Mouse (Mus musculus) heart, postnatal 10 days (tissue): ENCODE measurements around the gene Med12l. TPM values are rescaled to one million over a fixed set of nuclear protein-coding genes. Genes with fewer than 3 reads are reported as not detected.
"Not testable (repeated sequence)": the region's sequence is repeated elsewhere in the genome, so short reads cannot be mapped to it uniquely, and the experiment has no call there.

Source experiments
- DNase-seq, 2 experiments: peaks; one replicate each; pipeline ENCODE4 v3.0.0; 2021
- intact Hi-C: fragments of 180-260 bp; cut with DNase I; formaldehyde crosslinking; loops from one replicate; pipeline ENCODE4 v1.15.1; 2025
- total RNA-seq, 2 experiments: library from RNA; stranded (reverse); gene quantifications; 2 replicates each; pipeline ENCODE4 v1.2.3; 2021

Med12l gene
- total RNA-seq, 2 experiments from 2014 or later, result 9.4 to 10.1 TPM

GRCm38 (mm10) chr3:59133189-59133588, 127.6 kb downstream of the Med12l start:
- intact Hi-C loops, result no loop called here
- DNase-seq, result no peak

DNA sequence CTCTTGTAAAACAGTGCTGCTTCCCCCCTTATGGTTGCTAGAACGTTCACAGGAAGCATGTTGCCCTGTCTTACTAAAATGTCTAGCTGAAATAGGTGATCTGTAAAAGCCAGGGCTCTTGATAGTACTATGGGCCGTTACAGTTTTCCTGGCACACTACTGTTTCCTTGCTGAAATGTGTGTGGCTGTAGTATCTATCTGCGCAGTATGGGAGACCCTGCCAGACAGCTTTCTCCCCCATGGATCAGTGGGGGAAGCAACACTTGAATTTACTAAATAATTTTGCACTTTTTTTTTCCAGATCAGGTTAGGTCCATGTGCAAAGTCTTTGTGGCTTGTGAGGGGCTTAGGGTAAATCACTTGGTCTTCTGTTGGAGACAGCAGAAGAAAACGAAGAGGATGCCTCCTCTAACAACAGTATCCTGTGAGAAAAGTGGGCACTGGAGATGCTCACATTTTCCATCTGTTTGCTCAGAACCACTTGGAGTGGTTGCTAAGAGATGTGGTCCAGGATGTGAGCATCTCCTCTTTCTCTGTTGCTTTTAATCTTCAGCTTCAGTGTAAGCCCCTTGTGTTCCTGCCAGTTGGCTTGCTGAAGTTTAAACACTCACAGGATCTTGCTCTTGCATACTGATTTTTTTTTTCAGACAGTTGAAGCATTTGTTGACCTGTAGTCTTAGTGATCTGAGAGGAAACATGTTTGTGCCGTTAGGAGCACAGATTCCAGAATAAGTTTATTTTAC, 130.5 kb downstream of the Med12l start:
- intact Hi-C loops, result no loop called here
- no peak for DNase-seq

DNA sequence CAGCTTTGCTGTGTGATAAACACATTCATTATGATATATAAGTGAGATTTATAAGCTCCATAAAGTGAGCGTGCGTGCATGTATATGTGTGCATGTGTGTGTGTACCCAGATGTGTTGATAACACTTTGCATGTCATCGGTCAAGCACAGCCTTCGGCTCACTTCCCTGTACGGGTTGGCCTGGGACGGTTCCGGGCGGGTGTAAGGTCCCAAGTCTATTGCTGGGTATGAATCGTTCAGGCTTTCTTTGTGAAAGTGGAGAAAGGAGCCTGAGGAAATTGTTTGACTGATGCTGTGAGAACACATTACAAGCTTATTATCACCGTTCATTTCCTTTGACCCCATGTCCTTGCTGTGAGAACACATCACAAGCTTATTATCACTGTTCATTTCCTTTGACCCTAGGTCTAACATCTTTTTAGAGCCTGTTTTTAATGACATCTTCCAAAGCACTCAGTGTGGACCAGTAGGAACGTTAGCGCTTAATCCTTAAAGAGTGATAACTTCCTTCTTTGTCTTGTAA, 133.4 kb downstream of the Med12l start:
- intact Hi-C loops, result no loop called here
- no peak for DNase-seq

- no peak for DNase-seq
- intact Hi-C loops, result no loop called here
Measured at GRCm38 (mm10) chr3:59139651-59140051, 134.0 kb downstream of the Med12l start.

GRCm38 (mm10) chr3:59140115-59140514, 134.5 kb downstream of the Med12l start:
- intact Hi-C loops, result no loop called here
- no peak for DNase-seq

DNA sequence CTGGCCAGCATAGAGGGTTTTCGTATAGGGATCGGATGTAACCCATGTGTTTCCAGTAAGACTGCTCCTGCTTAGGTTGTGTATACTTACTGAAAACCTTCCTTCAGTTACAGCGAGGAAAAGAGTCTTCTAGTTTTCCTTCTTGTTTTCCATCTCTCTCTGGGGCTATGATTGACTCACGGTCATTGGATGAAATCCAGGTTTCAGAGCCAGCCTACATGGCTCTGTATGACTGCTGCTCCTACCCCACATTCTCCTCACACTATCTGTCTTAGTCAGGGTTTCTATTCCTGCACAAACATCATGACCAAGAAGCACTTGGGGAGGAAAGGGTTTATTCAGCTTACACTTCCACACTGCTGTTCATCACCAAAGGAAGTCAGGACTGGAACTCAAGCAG, 135.3 kb downstream of the Med12l start:
- DNase-seq, intact Hi-C loops: not testable (repeated sequence)

DNA sequence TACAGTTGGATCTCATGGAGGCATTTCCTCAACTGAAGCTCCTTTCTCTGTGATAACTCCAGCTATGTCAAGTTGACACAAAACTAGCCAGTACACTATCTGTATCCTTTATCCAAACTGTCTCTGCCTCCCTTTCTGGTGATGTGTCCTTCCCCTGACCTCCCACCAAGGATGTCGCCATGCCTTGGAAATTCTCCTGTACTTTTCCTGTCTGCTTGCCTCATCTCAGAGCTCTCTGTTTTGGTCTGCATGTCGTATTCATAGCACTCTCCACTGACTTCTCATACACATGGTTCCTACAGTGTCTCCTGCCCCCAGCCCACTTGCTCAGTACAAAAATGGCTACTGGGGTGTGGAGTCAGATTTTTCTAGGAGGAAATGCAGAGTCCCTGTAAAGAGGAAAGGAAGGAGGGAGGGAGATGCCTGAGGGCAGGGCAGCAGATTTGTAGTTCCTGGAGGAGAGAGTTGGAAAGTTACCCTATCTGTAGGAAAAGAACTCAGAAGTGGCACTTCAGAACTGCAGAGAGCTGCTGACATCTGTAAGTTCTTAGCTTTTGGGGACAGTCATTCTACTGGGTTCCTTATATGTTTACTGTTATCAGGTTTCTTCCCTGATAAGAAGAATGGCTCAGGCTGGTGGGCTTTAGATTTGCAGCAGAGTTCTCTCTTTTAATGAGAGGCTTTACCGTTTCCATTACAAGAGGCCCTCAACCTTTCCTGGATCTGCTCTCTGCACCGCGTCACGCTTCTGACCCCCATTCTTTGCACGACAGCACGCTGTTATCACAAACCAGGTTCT, 136.1 kb downstream of the Med12l start:
- DNase-seq, result no peak
- intact Hi-C loops, result no loop called here

GRCm38 (mm10) chr3:59145194-59145593, 139.6 kb downstream of the Med12l start:
- DNase-seq, result no peak
- intact Hi-C loops, result no loop called here

- intact Hi-C loops, result no loop called here
- no peak for DNase-seq
Measured at GRCm38 (mm10) chr3:59149646-59150045, 144.0 kb downstream of the Med12l start.

DNA sequence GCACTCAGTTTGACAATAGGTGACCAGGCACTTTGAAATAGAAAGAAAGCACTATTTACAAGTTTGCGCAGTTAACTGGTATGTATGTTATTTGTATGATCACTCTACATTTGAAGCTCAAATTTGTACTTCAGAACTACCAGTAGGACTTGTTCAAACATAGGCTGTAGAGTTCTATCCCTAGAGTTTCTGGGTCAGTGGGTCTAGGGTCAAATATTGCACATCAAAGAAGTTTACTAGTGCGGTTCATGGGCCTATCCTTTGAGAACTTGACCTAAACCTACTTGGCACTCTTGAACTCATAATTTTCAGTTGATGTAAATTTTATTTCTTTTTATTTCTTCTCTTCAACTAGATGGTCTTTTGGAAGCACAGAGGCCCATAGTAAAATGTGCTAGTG, 145.0 kb downstream of the Med12l start:
- no peak for DNase-seq
- intact Hi-C loops, result no loop called here

DNA sequence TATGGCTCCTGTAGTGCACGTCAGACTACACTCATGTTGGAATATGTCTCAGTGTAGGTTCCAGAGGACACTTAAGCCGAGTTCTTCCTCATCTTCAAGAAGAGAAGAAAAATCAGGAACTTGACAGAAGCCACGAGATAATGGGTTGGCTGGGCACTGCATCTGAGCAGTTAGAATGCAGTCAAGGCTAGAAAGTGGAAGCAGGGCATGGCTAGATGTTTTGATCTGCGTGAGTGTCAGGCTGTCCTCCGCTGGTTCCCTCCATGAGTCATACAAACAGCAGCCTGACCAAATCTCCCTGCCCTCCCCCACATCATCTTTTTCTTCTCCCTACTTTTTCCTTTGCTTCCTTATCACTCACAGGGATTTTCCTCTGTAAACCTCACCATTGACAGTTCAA, 147.8 kb downstream of the Med12l start, which contains the start of gene P2ry14:
TSS of gene P2ry14 (minus strand) at position 195 of the 400 bp plus-strand sequence.
- DNase-seq, result no peak
- intact Hi-C loops, result no loop called here

DNA sequence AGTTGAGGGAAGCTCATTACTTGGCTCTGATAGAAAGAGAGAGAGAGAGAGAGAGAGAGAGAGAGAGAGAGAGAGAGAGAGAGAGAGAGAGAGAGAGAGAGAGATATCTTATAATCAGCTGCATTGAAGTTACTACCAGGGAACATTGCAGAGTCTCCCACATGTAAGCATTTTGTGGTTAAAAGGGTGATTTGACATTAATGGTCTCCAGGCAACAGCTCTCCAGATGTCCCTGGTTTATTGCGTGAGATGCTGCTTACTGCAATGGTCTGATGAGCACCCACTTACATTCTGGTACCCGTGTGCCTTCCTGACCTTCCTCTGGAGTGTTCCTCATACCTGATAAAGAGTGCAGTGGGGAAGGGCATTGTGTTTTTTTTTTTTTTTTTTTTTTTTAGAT, 149.3 kb downstream of the Med12l start:
- no peak for DNase-seq
- intact Hi-C loops, result no loop called here

- intact Hi-C loops, result no loop called here
- DNase-seq, result no peak
Measured at GRCm38 (mm10) chr3:59155404-59155803, 149.8 kb downstream of the Med12l start.

DNA sequence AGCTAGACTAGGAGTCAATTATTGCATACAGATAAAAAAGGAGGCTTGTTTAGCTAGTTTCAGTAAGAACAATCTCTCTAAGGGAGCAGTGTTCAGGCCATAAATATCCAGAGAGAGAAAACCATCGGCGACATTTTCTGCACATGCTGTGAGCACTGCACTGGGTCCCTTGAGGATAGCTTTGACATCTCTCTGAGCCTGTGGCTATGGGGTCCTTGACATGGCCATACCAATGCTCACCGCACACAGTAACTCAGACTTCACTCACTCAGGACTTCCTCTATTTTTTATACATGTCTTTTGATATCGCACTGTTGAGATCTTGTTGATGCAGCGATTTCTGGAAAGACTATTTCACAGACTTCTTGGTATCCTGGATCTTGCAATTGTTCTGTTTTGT, 151.4 kb downstream of the Med12l start:
- DNase-seq, result no peak
- intact Hi-C loops, result no loop called here

DNA sequence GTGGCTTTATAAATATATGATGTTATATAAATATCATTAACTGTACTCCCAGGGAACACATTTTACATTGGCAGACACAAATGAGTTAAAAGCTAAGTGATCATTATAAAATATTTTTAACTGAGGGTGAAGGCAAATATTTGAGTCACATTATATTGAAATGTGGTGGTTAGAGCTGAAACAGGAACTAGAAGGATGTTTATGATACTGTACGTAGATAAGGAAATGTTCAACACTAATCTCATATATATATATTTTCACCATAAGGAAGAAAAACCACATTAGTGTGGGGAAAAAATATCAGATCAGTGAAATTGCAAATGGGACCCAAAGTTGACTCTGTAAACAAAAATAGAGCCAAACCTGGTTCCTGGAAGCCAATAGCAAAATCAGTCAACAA, 154.8 kb downstream of the Med12l start:
- DNase-seq, result no peak
- intact Hi-C loops, result no loop called here

- DNase-seq, result no peak
- intact Hi-C loops, result loop anchor here (5.0 kb wide), 1 partner anchor 85 kb away; no protein-coding TSS in a partner anchor
Measured at GRCm38 (mm10) chr3:59167417-59168054, 161.9 kb downstream of the Med12l start.

DNA sequence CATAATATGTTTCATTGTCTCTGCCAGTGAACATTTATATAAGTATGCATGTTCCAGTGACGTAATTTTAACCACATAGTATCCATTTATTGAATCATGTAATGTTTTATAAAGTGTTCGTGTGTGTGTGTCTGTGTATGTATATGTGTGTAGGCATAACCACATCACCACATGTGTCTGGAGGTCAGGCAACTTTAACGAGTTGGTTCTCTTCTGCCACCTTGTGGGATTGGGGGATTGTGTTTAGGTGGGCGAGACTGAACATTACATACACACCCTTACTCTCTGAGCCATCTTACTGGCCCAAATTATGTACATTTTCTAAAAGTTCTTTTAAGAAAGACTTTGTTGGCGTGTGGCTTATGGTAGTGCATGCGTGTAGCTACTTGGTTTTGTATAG, 162.9 kb downstream of the Med12l start:
- DNase-seq, result no peak
- intact Hi-C loops, result loop anchor here (5.0 kb wide), 1 partner anchor 86 kb away; no protein-coding TSS in a partner anchor

DNA sequence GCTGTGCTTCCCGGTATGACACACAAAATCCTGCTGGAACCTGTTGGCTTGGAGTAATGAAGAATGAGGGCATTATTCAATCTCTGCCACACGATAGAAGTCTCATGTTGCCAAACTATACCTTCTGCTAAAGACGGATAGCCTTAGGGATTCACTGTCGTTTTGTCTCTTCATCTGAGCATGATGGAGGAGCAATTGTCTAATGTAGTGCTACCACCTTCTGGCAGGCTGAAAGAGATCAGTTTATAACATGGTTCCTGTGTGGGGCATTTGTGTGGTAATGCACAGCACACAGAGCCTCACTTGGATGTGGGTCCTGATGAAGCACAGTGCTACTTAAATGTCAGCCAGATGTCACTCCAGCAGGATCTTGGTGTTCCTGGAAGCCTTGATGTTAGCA, 163.6 kb downstream of the Med12l start:
- intact Hi-C loops, result loop anchor here (5.0 kb wide), 1 partner anchor 87 kb away; no protein-coding TSS in a partner anchor
- DNase-seq, result no peak

DNA sequence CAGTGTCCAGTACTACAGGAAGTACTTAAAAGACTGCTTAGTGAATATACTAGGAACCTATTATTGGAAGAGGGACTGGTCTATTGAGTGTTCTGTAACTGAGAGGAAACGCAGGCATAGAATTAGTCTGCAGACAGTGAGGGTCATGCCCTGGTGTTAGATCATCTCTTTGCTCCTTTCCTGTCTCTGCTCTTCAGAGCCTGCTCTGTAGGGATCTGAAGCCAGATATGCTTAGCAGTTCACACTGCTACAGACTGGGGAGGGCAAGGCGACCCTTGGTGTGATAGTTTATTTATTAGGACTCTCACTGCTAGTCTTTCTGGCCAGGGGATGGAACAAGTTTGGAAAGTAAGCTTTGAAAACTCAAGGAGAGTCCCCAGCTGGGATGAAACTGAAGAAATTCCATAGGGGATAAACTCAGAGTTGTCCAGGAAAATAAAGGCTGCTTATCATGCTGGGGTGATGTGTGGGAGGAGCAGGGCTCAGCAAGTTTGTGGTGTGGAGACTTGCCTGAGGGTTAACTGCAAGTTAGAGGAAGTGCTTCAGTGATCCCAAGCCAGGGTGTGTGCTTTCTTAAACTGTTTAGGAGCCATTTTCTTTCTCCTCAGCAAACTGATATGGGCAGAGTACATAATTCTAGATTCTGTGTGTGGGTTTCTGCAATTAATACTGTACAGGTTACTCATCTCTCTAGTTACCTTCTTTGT, 164.4 kb downstream of the Med12l start:
- intact Hi-C loops, result loop anchor here (5.0 to 10.0 kb wide), 4 partner anchors 48 to 885 kb away; no protein-coding TSS in a partner anchor
- DNase-seq, result peak; percentile 15 to 20

- intact Hi-C loops, result loop anchor here (2.0 to 10.0 kb wide), 4 partner anchors 34 to 880 kb away; no protein-coding TSS in a partner anchor
- DNase-seq, result no peak
Measured at GRCm38 (mm10) chr3:59174426-59175154, 169.0 kb downstream of the Med12l start.
